11 mouse cellular contexts compared by ENCODE assay signal in genomic region chr14:79658286-79658685, GRCm38 (mm10). TPM values are rescaled to one million over a fixed set of nuclear protein-coding genes. Genes with fewer than 3 reads are reported as not detected.
DNase-seq lines count a peak whose midpoint lies in the region; ATAC-seq lines count a peak whose summit lies in the region.
"Had no signal": no experiment of that assay in that cellular context is flagged by ENCODE, and none has a peak within 500 bp of the region (broad histone marks: within the 10 kb centered on the region; RNA-seq: fewer than 3 reads in every experiment).

No protein-coding gene starts in this region.

- peak overlapping the region; percentile 19; the same call in 1 of the 2 replicates for H3K27ac ChIP-seq in midbrain, embryonic 15.5 days
- no peak overlapping the region for H3K27ac ChIP-seq in midbrain, embryonic 11.5 days (ENCODE audit: low read depth, low read length)
- H3K27ac ChIP-seq: liver, embryonic 15.5 days; stomach, embryonic 15.5 days had no signal

- H3K4me1 ChIP-seq in midbrain, embryonic 15.5 days, result peaks cover 15% of the 10 kb centered on the region
- no peaks in the 10 kb centered on the region for H3K4me1 ChIP-seq in midbrain, embryonic 11.5 days (ENCODE audit: control insufficient read depth, insufficient read depth, low read length)
- H3K4me1 ChIP-seq: liver, embryonic 15.5 days had no signal

- H3K9me3 ChIP-seq in midbrain, embryonic 15.5 days, result no peaks in the 10 kb centered on the region
- no peaks in the 10 kb centered on the region for H3K9me3 ChIP-seq in midbrain, embryonic 11.5 days (ENCODE audit: control insufficient read depth, low read length)
- H3K9me3 ChIP-seq: liver, embryonic 15.5 days; stomach, embryonic 15.5 days had no signal

- DNase-seq in midbrain, embryonic 11.5 days (ENCODE audit: low spot score, missing footprints), result no peak
- DNase-seq in gastrocnemius, postnatal 25 days, result peak; percentile 41
- DNase-seq in layer of hippocampus, postnatal 14 days (ENCODE audit: low spot score in 2 of 2), result peak; percentile 62 to 87
- DNase-seq in right cerebral cortex, adult 2 months (ENCODE audit: low spot score in 2 of 2), result peak; percentile 29 to 50
- no peak for DNase-seq in adrenal gland, postnatal 4 days (ENCODE audit: low spot score in 2 of 2)
- no peak for DNase-seq in kidney, postnatal 4 days

- no peak overlapping the region for H3K4me2 ChIP-seq in midbrain, embryonic 15.5 days
- H3K4me2 ChIP-seq in midbrain, embryonic 11.5 days, result no peak overlapping the region
- H3K4me2 ChIP-seq: liver, embryonic 15.5 days; stomach, embryonic 15.5 days had no signal

- H3K4me3 ChIP-seq in midbrain, embryonic 15.5 days, result no peak overlapping the region
- H3K4me3 ChIP-seq in midbrain, embryonic 11.5 days (ENCODE audit: low read depth, low read length), result no peak overlapping the region
- H3K4me3 ChIP-seq: liver, embryonic 15.5 days; stomach, embryonic 15.5 days had no signal

- 72% methylated on average over 5 of the region's 5 CpGs for WGBS in midbrain, embryonic 15.5 days
- 77% methylated on average over 5 of the region's 5 CpGs for WGBS in midbrain, embryonic 11.5 days

- 0 out of 2 replicates have a peak, but pooled peaks cover 4% of the 10 kb centered on the region for H3K27me3 ChIP-seq in midbrain, embryonic 15.5 days (replicated peaks)
- H3K27me3 ChIP-seq in midbrain, embryonic 11.5 days (ENCODE audit: control insufficient read depth, insufficient read depth, low read length), result no peaks in the 10 kb centered on the region
- H3K27me3 ChIP-seq: CH12.LX; stomach, embryonic 15.5 days had no signal

- ATAC-seq in midbrain, embryonic 15.5 days (replicated peaks), result peak; percentile 43
- ATAC-seq in midbrain, embryonic 11.5 days (ENCODE audit: low FRiP score), result no peak
- no peak for ATAC-seq in activated CD4-positive, CD25-positive, alpha-beta regulatory T cell, adult 4 months

- H3K9ac ChIP-seq in midbrain, embryonic 15.5 days, result no peak overlapping the region
- no peak overlapping the region for H3K9ac ChIP-seq in midbrain, embryonic 11.5 days (ENCODE audit: low read length)
- H3K9ac ChIP-seq: liver, embryonic 15.5 days; stomach, embryonic 15.5 days had no signal

- no peaks in the 10 kb centered on the region for H3K36me3 ChIP-seq in midbrain, embryonic 15.5 days (replicated peaks)
- H3K36me3 ChIP-seq in midbrain, embryonic 11.5 days (ENCODE audit: control insufficient read depth, insufficient read depth, low read length), result no peaks in the 10 kb centered on the region
- H3K36me3 ChIP-seq: liver, embryonic 15.5 days; stomach, embryonic 15.5 days had no signal

RNA-seq across cellular contexts. Expression of gene Cnmd, which starts 3.7 kb away (rescaled TPM):
- 1.9 and 2.1 TPM in 2 replicates for polyA plus RNA-seq in midbrain, embryonic 15.5 days (2015; fragmentation: Nextera tagmentation; extraction: Ambion mirVana)
- polyA plus RNA-seq in midbrain, embryonic 11.5 days (2014; fragmentation: Nextera tagmentation; extraction: Ambion mirVana), result 8.0 TPM in 2 replicates
- 1 to 10 TPM in 1 of 2 experiments, under 1 TPM in 1; 0.62 to 1.5 TPM for total RNA-seq in gastrocnemius, postnatal 25 days (2021)
- 1 to 10 TPM; 1.8 to 2.6 TPM for total RNA-seq in layer of hippocampus, postnatal 14 days (2021)
- polyA plus RNA-seq in activated CD4-positive, CD25-positive, alpha-beta regulatory T cell, adult 4 months (2017; shearing (Covaris generic)), result not detected
- total RNA-seq in adrenal gland, postnatal 4 days (2021), result under 1 TPM; 0.34 to 0.56 TPM
- total RNA-seq: CH12.LX had no signal

Comparison
In these comparisons a context has a peak if more than half of its experiments do, and no peak if none do; other contexts are left out.
1. DNase-seq: peak in gastrocnemius, postnatal 25 days (single experiment), layer of hippocampus, postnatal 14 days (2 of 2) and right cerebral cortex, adult 2 months (2 of 2); none in midbrain, embryonic 11.5 days (single experiment), adrenal gland, postnatal 4 days (0 of 2) and kidney, postnatal 4 days (0 of 2).